Mouse (Mus musculus): ENCODE measurements around the gene Dnajb1.

DNA sequence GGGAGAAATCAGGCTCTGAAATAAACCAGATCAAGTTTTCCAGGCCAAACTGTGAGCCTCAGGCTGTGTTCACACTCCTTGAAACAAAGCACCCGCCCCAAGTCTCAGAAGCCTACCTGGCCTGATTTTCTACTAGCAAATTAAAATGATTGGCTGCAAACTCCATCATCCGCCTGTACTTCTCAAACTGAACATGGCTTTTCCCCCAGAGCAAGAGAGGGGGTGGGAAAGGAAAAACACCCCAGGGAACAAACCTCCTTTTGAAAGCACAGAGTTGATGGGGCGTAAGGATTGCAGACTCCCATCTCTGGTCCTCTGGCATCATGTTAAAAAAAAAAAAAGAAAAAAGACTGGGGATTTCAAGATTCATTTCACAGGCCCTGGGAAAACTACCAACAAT, 15.3 kb upstream of the Dnajb1 start:
- no peak for TF ChIP-seq CTCF (IDR thresholded peaks at IDR 0.05; ENCODE audit: low read depth)
- no peak for TF ChIP-seq EP300 (IDR thresholded peaks at IDR 0.05; ENCODE audit: low read depth)
